Mouse (Mus musculus) erythroblast, embryonic 14.5 days (primary cell): ENCODE data around the gene Adam33.

ENCODE experiments used
- GATA1 ChIP-seq: IDR thresholded peaks from 2 replicates; pipeline ENCODE4 v1.6.1; 2012; ENCODE audit warnings: low read length, inconsistent platforms, mixed read lengths
- TAL1 ChIP-seq: IDR thresholded peaks from 3 replicates; pipeline ENCODE4 v1.6.1; 2012; ENCODE audit warnings: low read length, inconsistent platforms, mixed read lengths

DNA sequence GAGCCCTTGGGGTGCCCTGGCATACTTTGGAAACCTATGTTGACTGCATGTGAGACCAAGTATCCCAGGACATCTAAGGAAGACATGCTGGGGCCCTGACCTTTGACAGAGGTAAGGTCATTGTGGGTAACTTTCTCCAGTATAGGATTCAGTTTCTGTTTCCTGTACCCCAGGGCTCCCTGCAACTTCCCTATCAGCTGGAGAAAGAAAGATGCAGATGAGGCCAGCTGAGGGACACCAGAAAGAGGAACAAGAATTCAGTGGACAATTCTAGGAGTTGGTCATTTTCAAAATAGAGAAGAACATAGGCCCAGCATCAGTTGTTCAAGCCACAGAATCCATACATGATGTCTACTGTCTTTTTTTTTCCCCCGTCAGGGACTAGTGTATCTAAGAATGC lies 26.0 kb upstream of the Adam33 start:
- no peak for TF ChIP-seq TAL1
- TF ChIP-seq GATA1: no peak
